Mouse (Mus musculus): ENCODE measurements around the gene Hnrnph3.

DNA sequence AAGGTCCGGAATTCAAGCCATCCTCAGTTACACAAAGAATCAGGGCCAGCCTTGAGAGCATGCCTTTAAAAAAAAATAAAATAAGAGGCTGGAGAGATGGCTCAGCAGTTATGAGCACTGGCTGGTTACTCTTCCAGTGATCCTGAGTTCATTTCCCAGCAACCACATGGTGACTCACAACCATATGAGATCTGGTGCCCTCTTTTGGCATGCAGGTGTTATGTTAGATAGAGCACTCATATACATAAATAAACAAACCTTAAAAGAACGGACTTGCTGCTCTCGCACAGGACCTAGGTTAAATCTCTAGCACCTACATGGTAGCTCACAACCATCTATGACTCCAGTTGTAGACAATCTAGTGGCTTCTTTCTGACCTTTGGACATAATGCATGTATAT lies 15.8 kb downstream of the Hnrnph3 start:
- no peak for TF ChIP-seq CTCF (IDR thresholded peaks at IDR 0.05; ENCODE audit: control insufficient read depth, insufficient read depth, insufficient replicate concordance, low read depth, low read length)
- TF ChIP-seq POLR2A (IDR thresholded peaks at IDR 0.05; ENCODE audit: control insufficient read depth, low read depth, low read length), result no peak
